Mouse (Mus musculus): ENCODE data around the gene Clip4.

GRCm38 (mm10) chr17:71775279-71775678 is 7.0 kb downstream of the Clip4 start:
- TF ChIP-seq ZNF384 (IDR thresholded peaks at IDR 0.05; ENCODE audit: low read depth, low read length): no peak
- TF ChIP-seq MAFK (IDR thresholded peaks at IDR 0.05; ENCODE audit: insufficient read depth, low read depth, low read length): no peak
- TF ChIP-seq HCFC1 (IDR thresholded peaks at IDR 0.05; ENCODE audit: borderline replicate concordance, insufficient read depth, low read length): no peak
